Mouse (Mus musculus): ENCODE data around the gene Ccdc57. TPM values are rescaled to one million over a fixed set of nuclear protein-coding genes. Genes with fewer than 3 reads are reported as not detected.
A peak's percentile ranks its signal among the peaks of the same experiment; 100 is the strongest.
"Not testable (repeated sequence)": the region's sequence is repeated elsewhere in the genome, so short reads cannot be mapped to it uniquely, and the experiment has no call there.

The Ccdc57 gene
- total RNA-seq, 2 experiments from 2014 or later = 2.1 to 2.4 TPM

DNA sequence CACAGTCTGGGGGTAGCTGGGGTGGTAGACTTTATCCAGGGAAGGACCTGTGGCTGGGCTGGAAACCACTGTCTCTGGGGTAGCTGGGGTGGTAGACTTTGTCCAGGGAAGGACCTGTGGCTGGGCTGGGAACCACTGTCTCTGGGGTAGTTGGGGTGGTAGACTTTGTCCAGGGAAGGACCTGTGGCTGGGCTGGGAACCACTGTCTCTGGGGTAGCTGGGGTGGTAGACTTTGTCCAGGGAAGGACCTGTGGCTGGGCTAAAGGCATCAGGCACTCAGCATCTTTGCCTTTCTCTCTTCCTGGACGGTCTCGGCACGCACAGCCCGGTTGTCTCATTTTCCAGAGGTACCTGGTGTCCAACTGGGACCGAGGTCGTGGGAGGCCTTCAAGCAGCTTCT lies 151.3 kb downstream of the Ccdc57 start:
- not testable (repeated sequence) for DNase-seq

DNA sequence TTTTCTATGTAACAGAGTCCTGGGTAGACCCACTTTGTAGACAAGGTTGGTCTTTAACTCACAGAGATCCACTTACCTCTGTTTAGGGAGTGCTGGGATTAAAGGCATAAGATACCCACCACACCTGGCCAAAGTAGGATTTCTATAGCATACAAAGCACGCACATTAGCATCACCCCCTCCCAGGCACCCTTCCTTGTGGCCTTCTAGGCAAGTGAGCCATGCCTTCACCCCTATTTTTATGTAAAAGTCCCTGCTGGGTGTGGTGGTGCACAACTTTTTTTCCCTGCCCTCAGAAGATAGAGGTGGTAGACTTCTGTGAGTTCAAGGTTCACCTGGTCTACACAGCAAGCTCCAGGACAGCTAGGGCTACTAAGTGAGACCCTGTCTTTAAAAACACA lies 152.8 kb downstream of the Ccdc57 start:
- DNase-seq = no peak

DNA sequence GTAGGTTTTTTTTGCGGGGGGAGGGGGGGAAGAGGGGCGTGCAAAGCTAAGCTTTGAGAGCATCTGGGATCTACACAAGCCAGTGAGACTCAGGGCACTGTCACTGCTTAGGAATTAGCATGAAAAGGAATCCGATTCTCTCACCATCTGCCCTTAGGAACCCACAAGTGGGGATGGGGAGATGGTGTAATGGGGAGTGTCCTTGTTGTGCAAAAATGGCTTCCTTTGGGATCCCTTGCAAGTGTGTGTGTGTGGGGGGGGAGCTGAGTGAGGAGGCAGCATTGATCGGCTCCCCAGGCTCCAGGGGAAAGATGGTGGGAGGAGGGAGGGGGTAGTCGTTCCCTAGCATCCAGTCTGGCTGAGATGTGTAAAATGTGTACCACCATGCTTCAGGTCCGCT lies 155.5 kb downstream of the Ccdc57 start:
- DNase-seq = peak; percentile 4

Other genes starting within 250 kb of the Ccdc57 start
- 10 to 100 TPM; 39.5 to 41.8 TPM for gene Cenpx, start 219.1 kb downstream of the Ccdc57 start, total RNA-seq (2021)
- 10 to 100 TPM; 11.0 to 11.3 TPM for gene Lrrc45, start 218.9 kb downstream of the Ccdc57 start, total RNA-seq (2021)
- gene Rac3, start 211.4 kb downstream of the Ccdc57 start, total RNA-seq (2021) = 1 to 10 TPM; 1.5 to 1.8 TPM
- gene Dcxr, start 205.6 kb downstream of the Ccdc57 start, total RNA-seq (2021) = 1 to 10 TPM; 3.6 to 4.5 TPM
- 1 to 10 TPM; 3.0 to 3.9 TPM for gene Cbr2, start 200.8 kb downstream of the Ccdc57 start, total RNA-seq (2021)
- gene Hmga1b, start 170.1 kb downstream of the Ccdc57 start, total RNA-seq (2021) = 10 to 100 TPM; 37.1 to 47.2 TPM
- gene Rfng, start 148.7 kb downstream of the Ccdc57 start, total RNA-seq (2021) = 10 to 100 TPM; 13.2 to 13.3 TPM
- gene Gps1, start 148.6 kb downstream of the Ccdc57 start, total RNA-seq (2021) = 10 to 100 TPM; 73.0 to 78.0 TPM
- 10 to 100 TPM; 34.0 to 37.5 TPM for gene Dus1l, start 136.5 kb downstream of the Ccdc57 start, total RNA-seq (2021)
- 10 to 100 TPM; 59.3 to 63.9 TPM for gene Fasn, start 108.3 kb downstream of the Ccdc57 start, total RNA-seq (2021)
- gene Slc16a3, start 15.6 kb upstream of the Ccdc57 start, total RNA-seq (2021) = 10 to 100 TPM; 13.3 to 22.8 TPM
- 10 to 100 TPM; 84.4 to 91.9 TPM for gene Csnk1d, start 58.5 kb upstream of the Ccdc57 start, total RNA-seq (2021)
- gene Cd7, start 106.5 kb upstream of the Ccdc57 start, total RNA-seq (2021) = under 1 TPM in 1 of 2 experiments, not detected in 1; 0.29 TPM
- not detected for gene Sectm1b, start 130.7 kb upstream of the Ccdc57 start, total RNA-seq (2021)
- not detected for gene Sectm1a, start 148.3 kb upstream of the Ccdc57 start, total RNA-seq (2021)
- gene Tex19.2, start 185.8 kb upstream of the Ccdc57 start, total RNA-seq (2021) = not detected
- gene Tex19.1, start 213.3 kb upstream of the Ccdc57 start, total RNA-seq (2021) = not detected
- under 1 TPM; 0.14 to 0.20 TPM for gene Uts2r, start 227.4 kb upstream of the Ccdc57 start, total RNA-seq (2021)

Measured in heart, postnatal 4 days (tissue).